Mouse (Mus musculus) frontal cortex, adult (tissue): ENCODE results near the gene Krtap19-1.
A peak's percentile ranks its signal among the peaks of the same experiment; 100 is the strongest.

ENCODE experiments used
- ATAC-seq: cut with Nextera tagmentation; 2 replicates; pipeline ENCODE4 v1.9.2; 2017; ENCODE audit warnings: mild to moderate bottlenecking, moderate library complexity, mixed read lengths; ENCODE audit not compliant: low TSS enrichment

Gene Krtap19-1

DNA sequence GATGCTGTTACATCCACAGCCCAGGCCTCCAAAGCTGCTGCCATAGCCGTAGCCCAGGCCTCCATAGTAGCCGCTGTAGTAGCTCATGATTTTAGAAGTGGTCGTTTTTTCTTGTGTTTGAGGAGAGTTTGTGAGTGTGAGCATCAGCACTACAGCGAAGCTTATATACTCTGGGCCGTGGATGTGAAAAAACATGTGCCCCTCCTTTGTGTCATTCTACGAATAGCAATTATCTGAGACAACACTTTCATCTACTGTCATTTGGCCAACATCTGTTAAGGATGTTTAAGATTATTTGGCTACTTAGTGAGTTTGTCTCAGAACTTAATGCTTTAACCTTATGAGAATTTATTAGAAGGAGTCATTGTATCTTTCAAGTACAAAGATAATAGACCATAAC lies at the start of gene Krtap19-1:
Gene Krtap19-1 (minus strand): TSS at position 101 of the 400 bp plus-strand sequence.
- no peak for ATAC-seq

DNA sequence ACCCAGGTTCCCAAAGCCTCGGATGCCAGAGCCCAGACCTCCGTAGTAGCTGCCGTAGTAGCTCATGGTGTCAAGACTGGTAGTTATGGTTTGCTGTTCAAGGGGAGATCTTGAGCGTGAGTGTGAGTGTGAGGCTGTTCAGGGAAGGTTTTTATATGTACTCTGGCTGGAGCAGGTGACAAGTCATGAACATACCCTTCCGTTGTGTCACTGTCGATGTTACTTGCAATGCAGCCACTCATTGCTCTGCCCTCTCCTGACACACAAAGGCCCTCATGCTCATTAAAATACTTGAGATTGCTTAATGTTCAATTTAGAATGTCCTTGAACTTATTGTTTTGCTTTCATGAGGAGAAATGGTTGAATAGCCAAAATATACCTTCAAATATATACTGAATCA lies 27.1 kb upstream of the Krtap19-1 start, which contains the start of gene Krtap19-5:
Gene Krtap19-5 (minus strand): TSS at position 101 of the 400 bp plus-strand sequence.
- ATAC-seq, result no peak

DNA sequence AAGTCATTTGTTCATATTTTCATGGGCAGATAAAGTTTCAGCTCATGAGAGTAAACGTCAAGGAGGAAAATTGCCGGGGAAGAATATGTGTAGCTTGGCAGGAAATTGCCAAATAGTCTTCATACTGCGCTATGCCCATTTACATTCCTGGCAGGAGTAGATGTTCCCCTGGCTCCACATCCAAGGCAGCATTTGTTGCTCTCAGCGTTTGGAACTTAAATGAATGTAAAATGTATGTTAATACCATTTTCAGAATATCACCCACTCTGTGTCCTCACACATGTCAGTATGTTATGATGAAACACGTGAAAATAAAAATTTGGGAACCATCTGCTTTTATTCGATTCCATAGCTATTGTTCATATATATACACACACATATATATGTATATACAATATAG lies 17.7 kb upstream of the Krtap19-1 start:
- no peak for ATAC-seq

DNA sequence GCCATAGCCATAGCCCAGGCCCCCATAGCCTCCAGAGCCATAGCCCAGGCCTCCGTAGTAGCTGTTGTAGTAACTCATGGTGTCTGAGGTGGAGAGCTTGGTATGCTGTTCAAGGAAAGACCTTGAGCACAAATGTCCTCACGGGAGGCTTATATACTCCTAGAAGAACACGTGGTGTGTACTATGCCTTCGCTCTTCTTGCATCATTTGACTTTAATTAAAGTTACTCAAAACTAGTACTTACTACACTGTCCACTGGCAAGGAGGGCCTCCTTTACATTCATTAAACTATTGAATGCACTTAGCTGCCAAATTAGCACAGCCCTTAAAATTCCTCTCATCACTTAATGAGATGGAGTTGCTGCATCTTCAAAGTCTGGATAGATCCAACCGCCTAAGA lies 15.8 kb upstream of the Krtap19-1 start, which contains the start of gene Krtap19-4:
Gene Krtap19-4 (minus strand): TSS at position 101 of the 400 bp plus-strand sequence.
- no peak for ATAC-seq

DNA sequence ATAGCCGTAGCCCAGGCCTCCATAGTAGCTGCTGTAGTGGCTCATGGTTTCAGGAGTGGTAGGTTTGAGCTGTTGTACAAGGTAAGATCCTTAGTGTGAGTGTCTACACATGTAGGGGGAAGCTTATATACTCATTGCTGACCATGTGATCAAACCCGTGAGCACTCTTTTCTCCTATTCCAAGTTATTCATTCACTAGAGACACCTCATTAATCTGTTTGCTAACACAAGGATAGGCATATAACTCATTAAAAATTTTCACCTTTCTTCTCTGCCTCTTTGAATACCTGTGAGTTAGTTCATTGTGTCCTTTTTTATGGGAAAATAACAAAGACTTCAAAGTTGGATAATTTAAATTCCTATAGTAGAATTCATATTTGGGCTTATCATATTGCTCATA lies 8.7 kb upstream of the Krtap19-1 start, which contains the start of gene Krtap19-3:
Gene Krtap19-3 (minus strand): TSS at position 101 of the 400 bp plus-strand sequence.
- ATAC-seq, result no peak

DNA sequence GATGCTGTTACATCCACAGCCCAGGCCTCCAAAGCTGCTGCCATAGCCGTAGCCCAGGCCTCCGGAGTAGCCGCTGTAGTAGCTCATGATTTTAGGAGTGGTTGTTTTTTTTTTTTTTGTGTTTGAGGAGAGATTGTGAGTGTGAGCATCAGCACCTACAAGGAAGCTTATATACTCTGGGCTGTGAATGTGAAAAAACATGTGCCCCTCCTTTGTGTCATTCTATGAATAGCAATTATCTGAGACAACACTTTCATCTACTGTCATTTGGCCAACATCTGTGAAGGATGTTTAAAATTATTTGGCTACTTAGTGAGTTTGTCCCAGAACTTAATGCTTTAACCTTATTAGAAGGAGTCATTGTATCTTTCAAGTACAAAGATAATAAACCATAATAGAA lies 5.0 kb upstream of the Krtap19-1 start, which contains the start of gene Krtap19-2:
Gene Krtap19-2 (minus strand): TSS at position 101 of the 400 bp plus-strand sequence.
- ATAC-seq, result no peak

DNA sequence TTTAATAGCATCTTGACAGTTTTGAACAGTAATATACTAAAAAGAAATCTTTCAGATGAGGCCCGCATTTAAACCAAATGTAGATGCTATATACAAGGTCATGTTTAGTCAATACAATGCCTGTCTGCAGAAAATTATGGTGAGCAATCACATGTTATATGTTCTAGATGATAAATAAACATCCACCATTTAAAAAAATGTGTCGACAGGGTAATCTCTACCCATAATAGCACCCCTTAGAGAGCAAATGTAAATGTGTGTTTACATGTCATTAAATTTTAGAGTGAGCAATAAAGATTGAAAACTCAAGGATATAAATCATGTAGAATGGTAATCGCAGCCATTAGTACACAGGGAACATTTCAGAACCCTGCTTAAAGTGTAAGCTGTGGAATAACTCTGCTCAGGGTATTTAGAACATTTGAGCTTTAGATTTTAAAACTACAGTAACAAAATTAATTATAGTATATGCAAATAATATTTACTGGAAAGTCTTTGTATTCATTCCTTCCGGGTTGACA lies 4.3 kb downstream of the Krtap19-1 start:
- ATAC-seq, result no peak

DNA sequence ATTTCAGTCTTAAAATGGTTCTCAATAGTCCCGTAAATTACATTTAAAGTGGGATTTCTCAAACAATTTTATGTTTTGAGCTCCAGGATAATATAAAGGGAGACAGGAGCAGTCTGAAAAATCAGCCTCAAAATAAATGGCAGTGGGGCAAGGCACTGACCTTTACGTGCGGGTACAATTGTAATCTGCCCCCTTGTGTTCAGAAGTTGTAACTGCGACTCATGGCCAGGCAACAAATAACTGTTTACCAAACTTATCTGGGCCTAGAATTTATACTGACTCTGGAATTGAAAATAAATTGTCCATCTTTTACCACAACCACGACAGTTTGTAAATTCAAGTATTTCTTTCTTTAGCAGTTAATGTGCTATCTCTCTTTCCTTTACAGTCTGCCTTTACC lies 17.8 kb downstream of the Krtap19-1 start:
- ATAC-seq, result no peak

DNA sequence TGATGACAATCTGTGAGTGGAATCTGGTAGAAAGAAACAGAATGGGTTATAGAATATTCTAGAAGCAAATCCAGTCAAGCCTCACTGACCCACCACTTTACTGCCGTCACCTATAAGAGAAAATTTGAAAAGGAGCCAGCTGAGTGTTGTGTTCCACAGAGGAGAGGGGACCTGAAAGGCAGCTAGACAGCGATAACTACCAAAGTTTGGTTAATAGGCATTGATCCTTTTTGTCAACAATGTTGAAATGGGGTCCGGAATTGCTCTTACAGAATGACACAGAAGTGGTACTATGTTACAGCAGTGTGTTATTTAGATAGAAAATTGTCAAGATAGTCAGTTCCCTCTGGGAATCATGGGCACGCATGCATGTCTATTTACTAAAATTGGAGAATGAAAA lies 20.7 kb downstream of the Krtap19-1 start:
- no peak for ATAC-seq

DNA sequence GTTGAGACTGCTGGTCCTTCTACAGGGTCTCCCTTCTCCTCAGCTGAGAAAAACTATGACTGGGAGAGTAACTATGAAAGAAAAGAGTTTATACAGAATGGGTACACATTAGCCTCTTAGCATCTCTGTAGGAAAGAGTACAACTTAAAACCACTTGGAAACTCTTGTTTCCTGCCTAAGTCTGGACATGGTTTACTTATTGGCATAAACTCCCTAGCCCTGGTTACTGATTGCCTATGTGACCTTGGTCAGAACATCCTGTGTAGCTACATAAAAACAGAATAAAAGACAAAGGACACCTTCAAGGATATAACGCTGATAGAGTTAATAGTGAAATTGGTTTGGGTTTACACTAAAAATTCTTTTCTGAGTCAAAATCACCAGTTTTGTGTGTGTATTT lies 21.8 kb downstream of the Krtap19-1 start:
- no peak for ATAC-seq

DNA sequence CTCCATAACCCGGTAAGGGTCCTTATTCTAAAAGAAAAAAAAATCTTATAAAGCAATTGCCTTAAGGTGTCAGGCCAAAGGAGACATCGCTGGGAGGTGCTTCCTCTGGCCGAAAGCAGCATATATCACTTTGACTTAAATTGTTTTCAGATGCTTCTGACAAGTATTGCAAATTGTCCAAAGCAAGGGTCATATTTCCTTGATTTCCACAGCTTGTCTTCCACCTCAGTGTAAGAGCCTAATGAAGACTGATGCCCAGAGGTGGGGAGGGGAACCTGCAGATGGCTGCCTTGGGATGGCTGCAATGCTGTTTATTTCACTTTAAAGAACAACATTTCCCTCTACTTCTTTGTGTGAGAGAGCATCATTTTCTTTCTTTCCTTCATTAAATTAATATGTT lies 42.2 kb downstream of the Krtap19-1 start:
- ATAC-seq, result no peak

DNA sequence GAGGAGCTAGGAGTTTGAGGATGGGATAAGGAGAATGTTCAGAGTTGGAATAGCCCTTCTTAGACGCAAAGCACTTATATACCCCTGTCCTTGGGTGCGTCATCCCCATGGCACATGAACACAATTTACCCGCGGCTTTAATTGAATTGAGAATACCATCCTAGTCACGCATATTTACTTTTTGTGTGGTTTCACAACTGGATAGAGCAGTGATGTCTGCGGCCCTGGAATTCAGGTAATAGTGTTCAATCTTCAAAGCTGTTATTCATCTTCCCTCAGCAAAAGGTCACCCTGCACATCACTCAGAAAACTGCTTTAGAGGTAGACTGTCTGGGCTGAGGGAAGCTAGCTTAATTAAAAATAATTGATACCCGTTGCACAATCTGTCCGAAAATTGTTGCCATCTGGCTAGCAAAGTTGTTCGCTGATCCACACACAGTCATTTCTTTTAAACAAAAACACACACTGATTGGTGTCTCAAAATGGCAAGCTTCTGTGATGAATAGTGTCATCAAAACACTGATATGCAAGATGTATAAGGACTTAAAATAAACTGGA lies 43.0 kb downstream of the Krtap19-1 start, which contains the start of gene Krtap14:
Gene Krtap14 (minus strand): TSS at position 51 of the 558 bp plus-strand sequence.
- no peak for ATAC-seq

DNA sequence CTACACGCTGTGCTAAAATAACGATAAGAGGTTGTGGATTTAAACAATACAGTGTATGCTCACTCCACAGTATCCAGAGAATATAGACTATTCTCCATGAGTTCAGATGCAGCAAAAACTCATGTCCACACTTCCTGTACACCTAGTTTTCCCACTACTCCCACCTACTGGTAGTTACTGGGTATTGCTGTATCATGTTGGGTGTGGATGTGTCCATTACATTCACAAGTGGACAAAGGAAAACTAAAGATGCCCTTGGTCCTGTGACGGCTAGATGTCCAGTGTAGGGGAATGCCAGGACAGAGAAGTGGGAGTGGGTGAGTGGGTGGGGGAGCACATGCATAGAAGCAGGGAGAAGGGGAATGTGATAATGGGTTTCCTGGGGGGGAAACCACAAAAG lies 45.5 kb downstream of the Krtap19-1 start:
- peak; percentile 74; the same call in 1 of the 2 replicates for ATAC-seq

DNA sequence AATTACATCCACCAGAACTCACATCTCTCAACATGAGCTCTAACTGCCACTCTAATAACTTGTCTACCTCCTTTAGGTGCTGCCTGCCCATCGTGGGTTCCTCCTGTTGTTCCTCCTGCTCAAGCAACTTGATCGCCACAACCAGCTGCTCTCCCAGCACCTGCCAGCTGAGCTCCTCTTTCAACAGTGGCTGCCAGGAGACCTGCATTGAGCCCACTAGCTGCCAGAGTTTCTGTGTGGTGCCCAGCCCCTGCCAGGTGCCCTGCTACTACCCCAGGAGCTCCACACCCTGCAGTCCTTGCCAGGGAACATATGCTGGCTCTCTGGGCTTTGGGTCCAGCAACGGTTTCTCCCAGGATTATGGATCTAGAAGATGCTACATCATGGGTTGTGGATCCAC lies 49.1 kb downstream of the Krtap19-1 start, which contains the start of gene Krtap15:
Gene Krtap15 (plus strand): TSS at position 150 of the 400 bp plus-strand sequence.
- ATAC-seq, result no peak
